Mouse (Mus musculus) C2C12 (cell line): ENCODE results near the gene Suz12.

Experiments used
- CEBPB ChIP-seq: IDR thresholded peaks from one replicate; pipeline ENCODE4 v1.6.1; 2011; ENCODE audit warnings: low read depth, mild to moderate bottlenecking, control low read depth, moderate library complexity
- CTCF ChIP-seq: IDR thresholded peaks from one replicate; pipeline ENCODE4 v1.5.1; 2011; ENCODE audit not compliant: control insufficient read depth, insufficient read depth, insufficient read length
- MAX ChIP-seq: IDR thresholded peaks from one replicate; pipeline ENCODE4 v1.6.1; 2011; ENCODE audit warnings: mild to moderate bottlenecking, control low read depth
- MYOD1 ChIP-seq: IDR thresholded peaks from one replicate; pipeline ENCODE4 v1.6.1; 2011; ENCODE audit warnings: low read depth; ENCODE audit not compliant: control insufficient read depth, insufficient read length
- MYOG ChIP-seq: IDR thresholded peaks from one replicate; pipeline ENCODE4 v1.6.1; 2011; ENCODE audit not compliant: control insufficient read depth, insufficient read length; ENCODE audit errors: extremely low read depth
- USF1 ChIP-seq: IDR thresholded peaks from one replicate; pipeline ENCODE4 v1.6.1; 2011; ENCODE audit warnings: low read depth, mild to moderate bottlenecking, control low read depth, moderate library complexity

DNA sequence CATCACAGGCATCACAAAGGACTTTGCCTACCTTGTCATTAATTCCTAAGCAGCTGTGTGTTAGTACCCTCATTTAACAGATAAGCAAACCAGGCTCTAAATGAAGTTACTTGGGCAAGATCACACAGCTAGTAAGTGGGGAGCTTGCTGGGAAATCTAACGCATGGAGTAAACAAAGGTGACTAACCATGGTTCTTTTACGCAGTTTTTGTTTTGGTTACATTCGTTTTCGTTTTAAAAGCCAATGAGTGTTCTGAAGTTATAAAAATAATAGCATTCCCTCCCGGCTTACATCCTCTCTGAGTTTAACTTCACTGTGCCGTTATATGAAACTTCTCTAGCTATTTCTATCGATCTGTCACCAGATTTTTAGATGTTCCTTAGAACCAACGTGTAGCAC, 19.8 kb upstream of the Suz12 start:
- TF ChIP-seq CTCF (no peak), MAX (no peak), USF1 (no peak), MYOG (no peak), MYOD1 (no peak), CEBPB (no peak)
